Mouse (Mus musculus) E14TG2a.4 (cell line): ENCODE results near the gene Ralb.
A peak's percentile ranks its signal among the peaks of the same experiment; 100 is the strongest.

Experiments
- H3K27me3 ChIP-seq: 2 replicates; pipeline ENCODE4 v1.6.1; 2014; ENCODE audit warnings: low read length, control low read depth; ENCODE audit not compliant: insufficient read depth
- H3K36me3 ChIP-seq: 2 replicates; pipeline ENCODE4 v1.6.1; 2014; ENCODE audit warnings: low read length, control low read depth; ENCODE audit not compliant: insufficient read depth
- H3K4me1 ChIP-seq: replicated peaks from 2 replicates; pipeline ENCODE4 v1.6.1; 2014; ENCODE audit warnings: low read depth, low read length, control low read depth
- H3K4me3 ChIP-seq: replicated peaks from 2 replicates; pipeline ENCODE4 v1.5.1; 2014; ENCODE audit warnings: mild to moderate bottlenecking, low read length
- H3K9me3 ChIP-seq: 2 replicates; pipeline ENCODE4 v1.6.1; 2014; ENCODE audit warnings: low read length, control low read depth
- CTCF ChIP-seq: conservative IDR thresholded peaks from 2 replicates; pipeline ENCODE4 v1.5.1; 2014; ENCODE audit warnings: low read length
- NANOG ChIP-seq: IDR thresholded peaks from 2 replicates; pipeline ENCODE4 v1.6.1; 2014; ENCODE audit warnings: borderline replicate concordance, low read length, mixed read lengths
- POU5F1 ChIP-seq: IDR thresholded peaks from 2 replicates; pipeline ENCODE4 v1.6.1; 2014; ENCODE audit warnings: low read length, borderline replicate concordance

The Ralb gene

DNA sequence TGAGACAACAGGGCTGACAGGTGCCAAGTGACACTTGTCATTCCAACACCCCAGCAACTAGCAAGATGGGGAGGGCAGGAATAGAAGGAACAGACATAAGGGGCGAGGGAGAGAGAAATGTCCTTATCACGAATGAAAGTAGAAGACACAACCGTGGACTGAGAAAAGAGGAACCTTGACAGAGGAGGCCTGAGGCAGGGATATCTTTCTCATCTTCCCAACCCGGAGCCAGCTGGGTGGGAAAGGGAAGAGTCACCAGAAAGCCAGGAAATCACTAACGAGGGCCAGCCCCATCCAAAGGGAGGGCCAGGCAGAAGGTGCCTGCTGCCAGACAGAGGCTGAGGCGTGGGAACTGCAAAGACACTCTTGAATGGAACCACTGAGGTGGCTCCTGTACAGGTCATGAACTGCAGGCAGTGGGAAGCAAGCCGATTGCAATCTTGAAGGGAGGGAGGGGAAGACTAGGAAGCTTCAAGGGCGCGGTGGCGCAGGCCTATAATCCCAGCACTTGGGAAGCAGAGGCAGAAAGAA lies 57.8 kb downstream of the Ralb start:
- Histone ChIP-seq H3K27me3 (peaks cover 5% of the 10 kb centered on the region), H3K9me3 (no peaks in the 10 kb centered on the region), H3K4me3 (no peak overlapping the region), H3K4me1 (peaks cover 67% of the 10 kb centered on the region), H3K36me3 (no peaks in the 10 kb centered on the region)
- TF ChIP-seq NANOG (no peak), CTCF (no peak), POU5F1 (no peak)

GRCm38 (mm10) chr1:119443591-119444350 lies 60.8 kb downstream of the Ralb start:
- peaks cover 48% of the 10 kb centered on the region for H3K4me1 ChIP-seq
- 0 out of 2 replicates have a peak, but pooled peaks cover 5% of the 10 kb centered on the region for H3K27me3 ChIP-seq
- H3K9me3 ChIP-seq: no peaks in the 10 kb centered on the region
- no peak for TF ChIP-seq CTCF
- TF ChIP-seq NANOG: no peak
- no peak for TF ChIP-seq POU5F1
- peak overlapping the region; percentile 65 for H3K4me3 ChIP-seq
- peaks cover 6% of the 10 kb centered on the region; the same call in 1 of the 2 replicates for H3K36me3 ChIP-seq

- Histone ChIP-seq H3K4me1 (peaks cover 48% of the 10 kb centered on the region), H3K9me3 (no peaks in the 10 kb centered on the region), H3K27me3 (0 out of 2 replicates have a peak, but pooled peaks cover 5% of the 10 kb centered on the region), H3K36me3 (peaks cover 6% of the 10 kb centered on the region; the same call in 1 of the 2 replicates), H3K4me3 (peak overlapping the region; percentile 65)
- no peak for TF ChIP-seq NANOG
These were observed 61.7 kb downstream of the Ralb start for GRCm38 (mm10) chr1:119442901-119443300.

- no peak for TF ChIP-seq CTCF
- peaks cover 6% of the 10 kb centered on the region; the same call in 1 of the 2 replicates for H3K36me3 ChIP-seq
- H3K9me3 ChIP-seq: peaks cover 4% of the 10 kb centered on the region
- no peak overlapping the region for H3K4me3 ChIP-seq
- H3K27me3 ChIP-seq: 0 out of 2 replicates have a peak, but pooled peaks cover 5% of the 10 kb centered on the region
- peaks cover 27% of the 10 kb centered on the region for H3K4me1 ChIP-seq
These were observed 66.4 kb downstream of the Ralb start for GRCm38 (mm10) chr1:119438105-119438637.

DNA sequence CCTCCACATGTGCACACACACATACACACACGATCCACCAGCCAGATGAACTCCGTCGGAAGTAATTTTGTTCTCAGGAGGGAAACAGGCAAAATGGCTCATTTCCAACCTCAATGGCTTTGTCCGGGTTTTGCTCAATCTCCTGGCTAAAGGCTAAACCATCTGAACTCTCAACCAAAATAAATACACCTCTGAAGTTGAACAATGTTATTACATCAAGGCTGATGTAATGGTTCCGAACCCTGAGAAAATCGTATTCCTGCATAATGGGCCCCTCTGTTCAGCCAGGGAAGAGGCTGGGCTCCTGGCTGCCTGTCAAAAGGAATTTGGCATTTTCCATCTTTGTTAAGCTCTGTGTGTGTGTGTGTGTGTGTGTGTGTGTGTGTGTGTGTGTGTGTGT lies 67.2 kb downstream of the Ralb start:
- TF ChIP-seq POU5F1: no peak
- TF ChIP-seq NANOG: no peak
- no peak for TF ChIP-seq CTCF
- H3K27me3 ChIP-seq: 0 out of 2 replicates have a peak, but pooled peaks cover 5% of the 10 kb centered on the region
- peaks cover 6% of the 10 kb centered on the region; the same call in 1 of the 2 replicates for H3K36me3 ChIP-seq
- peaks cover 4% of the 10 kb centered on the region for H3K9me3 ChIP-seq
- peaks cover 19% of the 10 kb centered on the region for H3K4me1 ChIP-seq
- no peak overlapping the region for H3K4me3 ChIP-seq

GRCm38 (mm10) chr1:119424141-119424860 lies 80.3 kb downstream of the Ralb start:
- no peak for TF ChIP-seq CTCF
- no peak for TF ChIP-seq NANOG
- no peak for TF ChIP-seq POU5F1
- Histone ChIP-seq H3K9me3 (no peaks in the 10 kb centered on the region), H3K4me3 (peak overlapping the region; percentile 88), H3K36me3 (peaks cover 4% of the 10 kb centered on the region; the same call in 1 of the 2 replicates), H3K27me3 (peaks cover 24% of the 10 kb centered on the region), H3K4me1 (peaks cover 50% of the 10 kb centered on the region)

GRCm38 (mm10) chr1:119423510-119423909 lies 81.1 kb downstream of the Ralb start:
- peaks cover 10% of the 10 kb centered on the region for H3K36me3 ChIP-seq
- H3K4me1 ChIP-seq: peaks cover 57% of the 10 kb centered on the region
- TF ChIP-seq NANOG (no peak), CTCF (peak; percentile 75), POU5F1 (no peak)
- H3K27me3 ChIP-seq: peaks cover 29% of the 10 kb centered on the region
- peak overlapping the region; percentile 88 for H3K4me3 ChIP-seq
- no peaks in the 10 kb centered on the region for H3K9me3 ChIP-seq

DNA sequence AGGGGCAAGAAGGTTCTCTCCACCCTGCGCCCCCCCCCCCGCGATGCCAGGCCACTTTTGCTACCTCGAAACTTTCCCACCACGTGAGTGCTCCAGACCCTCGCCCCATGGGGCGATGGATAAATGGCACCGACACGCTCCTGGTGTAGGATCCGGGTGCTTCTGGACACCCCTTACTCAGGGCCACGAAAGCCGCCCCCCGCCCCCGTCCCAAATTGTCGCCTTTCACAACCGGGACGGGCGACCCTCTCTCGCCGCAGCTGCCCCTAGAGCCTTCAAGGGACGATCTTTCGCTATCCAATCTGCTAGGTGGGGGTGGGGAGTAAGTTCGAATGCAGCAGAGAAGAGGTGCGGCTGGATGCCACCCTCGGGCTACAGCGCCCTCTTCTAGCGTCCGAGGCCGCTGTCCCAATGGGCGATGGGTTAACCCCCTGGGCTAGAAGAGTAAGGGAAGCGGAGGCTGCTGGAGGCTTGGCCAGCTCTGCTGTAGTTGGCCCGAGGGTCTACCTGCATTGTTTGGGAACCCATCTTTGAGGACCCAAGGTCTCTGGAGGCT lies 82.1 kb downstream of the Ralb start:
- peaks cover 60% of the 10 kb centered on the region for H3K4me1 ChIP-seq
- H3K27me3 ChIP-seq: peaks cover 31% of the 10 kb centered on the region
- peaks cover 19% of the 10 kb centered on the region for H3K36me3 ChIP-seq
- H3K9me3 ChIP-seq: no peaks in the 10 kb centered on the region
- peak overlapping the region; percentile 88 for H3K4me3 ChIP-seq
- TF ChIP-seq NANOG (no peak), POU5F1 (no peak), CTCF (no peak)
